Mouse (Mus musculus) liver, embryonic 12.5 days (tissue): ENCODE measurements around the gene Pygo2. TPM values are rescaled to one million over a fixed set of nuclear protein-coding genes. Genes with fewer than 3 reads are reported as not detected.

Source experiments
- ATAC-seq: fragments of 200-750 bp; cut with Nextera tagmentation; 2 replicates; pipeline ENCODE4 v1.8.0; 2017; ENCODE audit warnings: moderate number of reproducible peaks, mild to moderate bottlenecking, moderate library complexity
- H3K27ac ChIP-seq: fragments of 300-500 bp; sonication (generic); 2 replicates; pipeline ENCODE4 v1.5.1; 2016; ENCODE audit warnings: mild to moderate bottlenecking
- H3K27me3 ChIP-seq: fragments of 300-500 bp; sonication (generic); replicated peaks from 2 replicates; pipeline ENCODE4 v1.6.1; 2016; ENCODE audit warnings: mild to moderate bottlenecking, moderate library complexity
- H3K36me3 ChIP-seq: fragments of 300-500 bp; sonication (generic); 2 replicates; pipeline ENCODE4 v1.6.1; 2016; ENCODE audit warnings: mild to moderate bottlenecking, moderate library complexity
- H3K4me1 ChIP-seq: fragments of 300-500 bp; sonication (generic); 2 replicates; pipeline ENCODE4 v1.6.1; 2016
- H3K4me2 ChIP-seq: fragments of 300-500 bp; sonication (generic); 2 replicates; pipeline ENCODE4 v1.6.1; 2016; ENCODE audit warnings: mild to moderate bottlenecking, moderate library complexity
- H3K4me3 ChIP-seq: fragments of 300-500 bp; sonication (generic); 2 replicates; pipeline ENCODE4 v1.5.1; 2016; ENCODE audit warnings: mild to moderate bottlenecking, moderate library complexity
- H3K9ac ChIP-seq: fragments of 300-500 bp; sonication (generic); 2 replicates; pipeline ENCODE4 v1.6.1; 2016; ENCODE audit warnings: mild to moderate bottlenecking, moderate library complexity
- H3K9me3 ChIP-seq: fragments of 300-500 bp; sonication (generic); replicated peaks from 2 replicates; pipeline ENCODE4 v1.6.1; 2016; ENCODE audit warnings: mild to moderate bottlenecking, moderate library complexity
- WGBS: fragments of 180-500 bp; shearing (Covaris S2); methylation state at CpG from one replicate; pipeline ENCODE4 v1.1.7; 2016; ENCODE audit not compliant: insufficient replicate concordance; 5-methylcytosine and 5-hydroxymethylcytosine counted together
- polyA plus RNA-seq: library from polyadenylated mRNA; unstranded; fragments of >200 nt; fragmentation: Nextera tagmentation; extraction: Ambion mirVana; gene quantifications from 2 replicates; pipeline ENCODE4 v1.2.1, GENCODE M21; 2016

Gene Pygo2
- 22.7 and 23.1 TPM in 2 replicates for polyA plus RNA-seq

DNA sequence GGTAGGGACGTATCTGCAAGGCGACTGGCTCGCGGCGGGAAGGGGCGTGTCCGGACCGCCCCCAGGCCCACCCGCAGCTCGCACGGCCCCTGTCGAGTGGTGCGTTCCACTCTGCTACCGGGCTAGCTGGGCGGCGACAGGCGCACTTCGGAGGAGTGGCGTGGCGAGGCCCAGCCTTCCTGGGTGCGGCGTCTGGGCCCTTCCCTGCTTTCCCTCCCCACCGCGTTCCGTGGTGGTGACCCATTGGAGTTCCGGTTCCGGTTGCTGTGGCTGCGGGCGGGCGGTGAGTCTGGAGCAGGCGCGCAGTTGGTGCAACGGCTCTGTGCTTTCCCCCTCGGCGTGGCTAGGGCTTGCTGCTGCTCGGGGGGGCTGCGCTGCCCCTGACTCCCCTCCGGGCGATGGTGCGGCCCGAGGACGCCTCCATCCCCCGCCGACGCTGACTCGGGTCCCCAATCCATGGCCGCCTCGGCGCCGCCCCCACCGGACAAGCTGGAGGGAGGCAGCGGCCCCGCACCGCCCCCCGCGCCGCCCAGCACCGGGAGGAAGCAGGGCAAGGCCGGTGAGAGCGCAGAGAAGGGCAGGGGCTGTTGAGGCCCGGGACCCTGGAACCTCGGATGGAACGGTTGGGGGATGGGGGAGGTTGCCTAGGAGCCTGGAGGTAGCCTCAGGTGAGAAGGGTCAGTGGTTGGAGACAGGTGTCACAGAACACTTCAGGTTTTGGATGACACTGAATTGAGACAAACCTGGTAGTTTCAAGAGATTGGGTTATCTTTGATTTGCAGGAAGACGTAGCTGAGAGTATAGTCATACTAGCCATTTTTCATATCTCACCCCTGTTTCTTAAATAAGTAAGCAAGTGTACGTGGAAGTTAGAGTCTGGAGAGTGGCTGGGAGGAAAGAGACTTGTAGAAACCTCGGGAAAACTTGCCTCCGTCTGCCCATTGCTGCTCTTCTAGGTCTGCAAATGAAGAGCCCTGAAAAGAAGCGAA, at the start of gene Pygo2:
Gene Pygo2, plus strand, starts transcription at position 44 of the 989 bp plus-strand sequence.
- Histone ChIP-seq H3K27me3 (no peaks in the 10 kb centered on the region), H3K36me3 (peaks cover 74% of the 10 kb centered on the region), H3K4me3 (peak within 1 kb of the TSS; percentile 94), H3K9ac (peak within 1 kb of the TSS; percentile 94), H3K4me1 (peaks cover 55% of the 10 kb centered on the region), H3K27ac (peak within 1 kb of the TSS; percentile 89), H3K4me2 (peak within 1 kb of the TSS; percentile 95), H3K9me3 (no peaks in the 10 kb centered on the region)
- 2% methylated on average over 68 of the region's 68 CpGs for WGBS
- ATAC-seq: peak; percentile 95

DNA sequence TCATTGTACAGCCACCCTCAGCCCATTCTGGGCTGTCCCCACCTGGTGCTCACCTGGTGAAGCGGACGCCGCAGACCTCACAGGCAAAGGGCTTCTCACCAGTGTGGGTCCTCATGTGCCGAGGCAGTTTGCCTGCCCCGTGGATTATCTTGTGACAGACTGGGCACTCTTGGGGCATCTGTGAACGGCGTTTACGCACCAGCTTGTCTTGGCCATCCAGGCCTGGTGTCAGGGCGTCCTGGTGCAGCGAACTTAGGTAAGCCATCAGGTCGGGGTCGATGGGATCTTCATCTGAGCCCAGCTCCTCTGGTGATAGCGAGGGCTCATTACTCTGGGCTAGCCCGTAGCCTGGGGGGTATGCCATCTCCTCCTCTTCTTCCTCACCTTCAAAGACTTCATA, 49.7 kb upstream of the Pygo2 start:
- Histone ChIP-seq H3K36me3 (peaks cover 20% of the 10 kb centered on the region), H3K27ac (no peak overlapping the region), H3K9me3 (no peaks in the 10 kb centered on the region), H3K27me3 (no peaks in the 10 kb centered on the region; the same call in 1 of the 2 replicates), H3K4me3 (no peak overlapping the region), H3K9ac (no peak overlapping the region), H3K4me1 (peaks cover 26% of the 10 kb centered on the region), H3K4me2 (no peak overlapping the region)
- ATAC-seq: no peak
- WGBS: 88% methylated on average over 14 of the region's 14 CpGs

DNA sequence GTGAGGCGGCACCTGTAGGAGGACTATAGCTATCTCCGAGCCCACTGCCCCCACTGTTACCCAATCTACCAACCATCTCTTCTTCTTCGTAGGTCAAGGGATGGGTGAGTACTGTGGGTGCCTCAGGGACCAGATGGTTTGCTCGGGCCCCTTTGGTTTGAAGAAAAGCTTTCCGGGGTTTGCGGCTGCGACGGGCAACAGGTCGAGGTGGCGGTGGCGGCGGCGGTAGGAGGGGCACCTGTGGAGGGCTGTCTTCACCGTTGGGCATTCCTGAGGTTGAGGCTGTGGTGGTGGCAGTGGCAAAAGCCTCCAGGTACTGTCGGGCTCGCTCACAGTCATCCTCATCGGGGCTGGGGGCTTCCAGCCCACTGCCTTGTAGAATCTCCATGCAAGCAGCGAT, 49.3 kb upstream of the Pygo2 start:
- WGBS: 87% methylated on average over 18 of the region's 18 CpGs
- Histone ChIP-seq H3K36me3 (peaks cover 20% of the 10 kb centered on the region), H3K27me3 (peaks cover 3% of the 10 kb centered on the region; the same call in 1 of the 2 replicates), H3K9me3 (no peaks in the 10 kb centered on the region), H3K4me3 (no peak overlapping the region), H3K4me1 (peaks cover 30% of the 10 kb centered on the region), H3K27ac (no peak overlapping the region), H3K4me2 (no peak overlapping the region), H3K9ac (no peak overlapping the region)
- ATAC-seq: no peak

DNA sequence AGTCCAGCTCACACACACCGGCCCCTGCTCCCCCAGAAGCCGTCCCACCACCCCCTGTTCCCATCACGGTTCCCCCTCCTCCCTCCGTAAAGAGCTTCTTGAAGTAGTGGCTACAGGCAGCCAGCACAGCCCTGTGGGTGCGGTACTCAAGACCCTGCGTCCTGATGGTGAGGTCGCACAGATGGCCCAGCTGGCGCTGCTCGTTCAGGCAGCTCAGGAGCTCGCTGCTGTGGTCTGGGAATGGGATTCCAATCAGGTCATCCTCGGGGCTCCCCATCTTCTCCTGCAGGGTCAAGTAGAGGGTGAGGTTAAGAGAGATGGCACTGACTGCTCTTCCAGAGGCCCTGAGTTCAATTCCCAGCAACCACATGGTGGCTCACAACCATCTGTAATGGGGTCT, 48.8 kb upstream of the Pygo2 start:
- H3K4me1 ChIP-seq: peaks cover 33% of the 10 kb centered on the region
- no peak overlapping the region for H3K4me2 ChIP-seq
- H3K27ac ChIP-seq: no peak overlapping the region
- WGBS: 83% methylated on average over 11 of the region's 11 CpGs
- ATAC-seq: no peak
- peaks cover 6% of the 10 kb centered on the region; the same call in 1 of the 2 replicates for H3K27me3 ChIP-seq
- no peak overlapping the region for H3K4me3 ChIP-seq
- no peak overlapping the region for H3K9ac ChIP-seq
- no peaks in the 10 kb centered on the region for H3K9me3 ChIP-seq
- H3K36me3 ChIP-seq: peaks cover 20% of the 10 kb centered on the region

DNA sequence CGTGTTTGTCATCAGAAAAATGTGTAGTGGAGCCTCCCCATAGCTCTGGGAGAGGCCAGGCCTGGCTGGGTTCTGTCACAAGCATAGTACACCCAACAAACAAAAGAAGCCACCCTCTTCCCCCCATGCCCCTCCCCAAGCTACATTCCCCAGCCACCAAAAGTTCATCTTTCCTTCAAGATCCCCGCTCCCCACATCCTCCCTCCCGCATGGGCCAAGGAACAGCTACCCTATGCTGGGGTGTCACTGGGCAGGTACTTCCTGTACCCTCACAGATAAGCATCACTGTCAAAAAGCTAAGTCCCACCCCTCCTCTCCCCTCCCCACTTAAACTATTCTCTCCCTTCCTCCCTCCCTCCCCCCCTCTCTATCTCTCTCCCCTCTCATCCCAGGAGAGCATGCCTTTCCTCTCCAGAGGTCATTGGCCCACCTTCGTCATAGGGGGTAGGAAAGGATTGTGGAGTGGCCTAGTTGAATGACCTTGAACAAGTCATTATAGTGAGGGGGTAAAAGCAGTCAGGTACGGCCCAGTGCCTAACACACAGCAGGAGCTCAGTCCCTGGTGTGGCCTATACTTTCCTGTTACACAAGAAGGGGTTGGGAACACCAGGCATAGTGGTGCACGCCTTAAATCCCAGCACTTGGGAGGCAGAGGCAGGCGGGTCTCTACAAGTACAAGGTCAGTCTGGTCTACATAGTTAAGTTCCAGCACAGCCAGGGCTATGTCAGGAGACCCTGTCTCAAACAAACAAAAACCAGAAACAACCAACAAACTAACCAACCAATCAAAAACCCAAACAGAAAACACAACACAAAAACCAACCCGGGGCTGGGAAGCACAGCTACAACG, 47.8 kb upstream of the Pygo2 start:
- no peak for ATAC-seq
- Histone ChIP-seq H3K9me3 (no peaks in the 10 kb centered on the region), H3K27me3 (peaks cover 6% of the 10 kb centered on the region; the same call in 1 of the 2 replicates), H3K4me2 (no peak overlapping the region), H3K4me3 (no peak overlapping the region), H3K27ac (no peak overlapping the region), H3K4me1 (peaks cover 38% of the 10 kb centered on the region), H3K36me3 (peaks cover 20% of the 10 kb centered on the region), H3K9ac (no peak overlapping the region)
- 75% methylated on average over 9 of the region's 9 CpGs for WGBS

DNA sequence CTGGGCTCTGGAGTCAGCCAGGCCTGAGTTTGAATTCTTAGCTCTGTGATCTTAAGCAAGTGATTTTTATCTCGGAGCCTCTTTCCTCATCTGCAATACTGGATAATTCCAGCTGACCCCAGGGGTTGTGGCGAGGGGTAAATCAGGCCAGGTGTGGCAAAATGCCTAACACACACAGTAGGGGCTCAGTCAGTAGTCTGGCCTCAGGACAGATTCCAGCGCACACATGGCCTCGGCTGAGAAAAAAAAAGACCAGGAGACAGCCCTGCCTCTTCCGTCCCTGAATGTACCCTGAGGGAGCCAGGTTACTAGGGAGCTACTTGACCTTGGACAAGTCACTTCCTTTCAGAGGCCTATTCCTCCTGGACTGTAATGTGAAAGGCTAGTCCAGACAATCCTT, 47.1 kb upstream of the Pygo2 start:
- Histone ChIP-seq H3K4me1 (peaks cover 42% of the 10 kb centered on the region), H3K9ac (no peak overlapping the region), H3K4me2 (no peak overlapping the region), H3K9me3 (no peaks in the 10 kb centered on the region), H3K36me3 (peaks cover 20% of the 10 kb centered on the region), H3K27me3 (peaks cover 6% of the 10 kb centered on the region; the same call in 1 of the 2 replicates), H3K27ac (no peak overlapping the region), H3K4me3 (no peak overlapping the region)
- WGBS: 69% methylated on average over 5 of the region's 5 CpGs
- ATAC-seq: no peak

DNA sequence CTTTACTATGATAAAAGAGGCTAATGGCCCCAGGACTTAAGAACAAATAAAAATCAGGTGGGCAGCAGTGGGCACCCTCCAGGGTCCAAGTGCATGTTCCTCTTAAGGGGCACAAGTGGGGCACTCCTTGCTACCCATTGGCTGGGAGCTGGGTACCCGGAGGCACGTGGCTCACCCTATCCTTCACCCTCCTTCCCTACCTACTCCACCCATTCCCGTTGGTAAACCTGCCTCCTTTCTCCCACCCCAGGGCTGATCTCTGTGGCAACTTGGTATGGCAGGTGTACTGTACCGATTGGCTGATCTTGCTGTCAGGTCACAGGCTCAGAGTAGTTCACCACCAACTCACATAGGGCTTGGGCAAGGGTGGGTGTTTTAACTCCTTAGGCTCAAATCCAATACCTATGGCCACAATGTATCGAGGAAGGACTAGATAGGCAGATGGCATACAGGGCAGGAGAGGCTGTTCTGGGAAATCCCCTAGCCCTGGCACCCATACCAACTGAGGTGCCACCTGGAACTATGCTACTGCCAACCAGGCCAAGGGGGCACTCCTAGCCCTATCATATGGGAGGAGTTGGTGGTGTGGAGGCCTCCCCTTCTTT, 46.3 kb upstream of the Pygo2 start:
- Histone ChIP-seq H3K4me1 (peaks cover 42% of the 10 kb centered on the region), H3K9me3 (no peaks in the 10 kb centered on the region), H3K36me3 (peaks cover 20% of the 10 kb centered on the region), H3K27me3 (peaks cover 6% of the 10 kb centered on the region; the same call in 1 of the 2 replicates), H3K27ac (no peak overlapping the region), H3K9ac (no peak overlapping the region), H3K4me2 (no peak overlapping the region), H3K4me3 (no peak overlapping the region)
- WGBS: 83% methylated on average over 5 of the region's 5 CpGs
- no peak for ATAC-seq

DNA sequence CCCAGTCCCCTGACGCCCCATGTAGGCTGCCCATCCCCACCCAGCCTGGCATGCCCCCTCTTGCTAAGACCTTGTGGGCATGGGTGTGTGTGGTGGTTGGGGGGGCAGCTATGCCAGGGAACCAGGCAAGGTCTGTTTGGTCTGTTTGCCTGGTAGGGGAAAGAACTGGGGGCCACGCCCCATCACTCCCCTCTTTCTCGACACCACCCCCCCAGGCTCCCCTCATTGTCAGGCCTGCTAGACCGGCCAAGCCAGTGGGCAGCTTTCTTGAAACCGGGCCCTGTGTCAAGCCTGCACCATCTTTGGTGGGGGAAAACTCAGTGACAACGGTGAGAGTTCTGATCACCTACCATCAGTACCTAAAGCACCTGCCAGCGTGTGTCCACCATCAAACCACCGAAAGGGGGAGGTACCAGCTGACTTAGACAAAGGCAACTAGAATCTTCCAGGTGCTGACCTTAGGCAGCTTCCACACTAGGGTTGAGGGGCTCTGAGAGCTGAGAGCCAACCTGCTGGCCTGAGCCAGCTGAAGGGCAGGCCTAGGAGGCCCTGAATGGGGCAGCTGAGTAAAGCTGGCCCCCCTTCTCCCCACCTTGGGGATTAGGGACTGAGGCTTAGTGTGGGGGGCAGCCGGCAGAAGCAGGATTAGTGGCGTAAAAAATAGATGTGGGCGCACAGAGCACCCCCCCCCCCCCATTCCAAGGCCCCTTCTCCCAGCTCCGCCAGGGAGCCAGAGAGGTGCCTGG, 45.5 kb upstream of the Pygo2 start:
- Histone ChIP-seq H3K36me3 (peaks cover 18% of the 10 kb centered on the region), H3K27ac (no peak overlapping the region), H3K4me3 (no peak overlapping the region), H3K4me1 (peaks cover 43% of the 10 kb centered on the region), H3K9me3 (no peaks in the 10 kb centered on the region), H3K27me3 (peaks cover 6% of the 10 kb centered on the region; the same call in 1 of the 2 replicates), H3K4me2 (no peak overlapping the region), H3K9ac (no peak overlapping the region)
- no peak for ATAC-seq
- 66% methylated on average over 12 of the region's 12 CpGs for WGBS

DNA sequence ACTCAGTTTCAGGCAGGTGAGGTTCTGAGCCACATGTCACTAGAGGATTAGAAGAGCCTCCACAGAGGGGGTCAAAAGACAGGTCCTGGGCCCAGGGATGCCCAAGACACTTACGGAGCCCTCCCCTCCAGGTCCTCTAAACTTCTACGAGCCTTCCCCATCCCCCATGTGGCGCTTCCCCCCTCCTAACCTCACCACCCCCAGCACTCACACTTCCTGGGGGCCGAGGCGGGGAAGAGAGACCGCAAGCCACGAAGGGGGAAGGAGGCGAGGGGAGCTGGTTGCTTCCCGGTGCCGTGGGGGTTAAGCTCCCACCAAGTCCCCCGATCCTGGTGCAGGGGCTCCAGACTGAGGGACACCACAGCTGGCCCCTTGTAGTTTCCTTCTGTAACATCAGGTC, 44.6 kb upstream of the Pygo2 start:
- H3K4me3 ChIP-seq: no peak overlapping the region
- peaks cover 9% of the 10 kb centered on the region for H3K36me3 ChIP-seq
- H3K27ac ChIP-seq: no peak overlapping the region
- H3K27me3 ChIP-seq: peaks cover 10% of the 10 kb centered on the region
- no peak for ATAC-seq
- H3K9me3 ChIP-seq: no peaks in the 10 kb centered on the region
- H3K4me1 ChIP-seq: peaks cover 51% of the 10 kb centered on the region
- H3K9ac ChIP-seq: no peak overlapping the region; the same call in 1 of the 2 replicates
- WGBS: 24% methylated on average over 9 of the region's 11 CpGs
- peak overlapping the region; percentile 19; the same call in 1 of the 2 replicates for H3K4me2 ChIP-seq

DNA sequence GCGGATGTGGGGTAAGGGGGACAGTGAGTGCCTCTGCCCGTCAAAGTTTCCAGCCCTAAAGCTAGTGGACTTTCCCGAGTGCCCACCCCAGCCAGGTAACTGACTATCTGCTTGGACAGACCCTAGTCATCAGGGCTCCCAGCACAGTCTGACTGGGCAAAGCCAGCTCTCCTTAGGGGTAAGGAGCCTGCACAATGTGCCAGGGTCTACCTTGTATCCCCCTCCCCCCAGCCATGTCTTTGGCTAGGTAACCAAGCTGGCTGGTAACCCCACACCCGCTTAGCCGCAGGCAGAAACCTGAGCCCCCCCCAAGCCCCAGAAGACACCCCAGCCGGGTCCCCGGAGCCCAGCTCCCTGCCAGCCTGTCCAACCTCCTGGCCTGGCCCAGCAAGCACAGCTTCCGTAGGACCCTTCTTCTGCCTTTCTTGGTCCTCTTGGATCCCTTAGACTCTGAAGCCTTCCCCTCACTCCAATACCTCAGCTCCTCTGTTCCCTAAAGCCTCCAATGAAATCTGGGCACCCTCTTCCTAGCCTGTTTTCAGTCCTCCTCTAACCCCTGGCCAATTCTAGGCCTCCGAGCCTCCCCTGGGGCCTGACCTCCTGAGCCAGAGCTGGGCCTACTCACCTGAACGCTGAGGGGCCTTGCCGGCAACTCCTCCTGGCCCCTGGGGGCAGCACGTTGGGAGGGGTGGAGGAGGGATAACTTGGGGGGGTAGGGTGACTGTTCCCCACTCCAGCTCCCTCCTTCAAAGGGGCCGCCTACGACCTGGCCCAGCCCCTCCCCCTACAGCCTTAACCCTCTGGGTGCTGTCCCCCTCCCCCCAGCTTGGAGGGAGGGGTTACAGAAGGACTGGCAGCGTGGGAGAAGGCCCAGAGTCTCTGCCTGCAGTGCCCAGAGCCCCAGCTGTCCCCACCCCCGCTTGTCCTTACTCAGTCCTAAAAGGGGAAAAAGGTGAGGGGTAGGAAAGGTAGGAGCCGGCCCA, 43.3 kb upstream of the Pygo2 start:
- no peak for ATAC-seq
- no peaks in the 10 kb centered on the region for H3K36me3 ChIP-seq
- no peaks in the 10 kb centered on the region for H3K9me3 ChIP-seq
- no peak overlapping the region for H3K9ac ChIP-seq
- H3K27ac ChIP-seq: no peak overlapping the region
- peak overlapping the region; percentile 32 for H3K4me2 ChIP-seq
- 57% methylated on average over 17 of the region's 17 CpGs for WGBS
- 0 out of 2 replicates have a peak overlapping the region, but pooled peaks have one; percentile 5 for H3K4me3 ChIP-seq
- H3K27me3 ChIP-seq: peaks cover 23% of the 10 kb centered on the region
- peaks cover 64% of the 10 kb centered on the region for H3K4me1 ChIP-seq
